ENCODE assay signal across 14 mouse cellular contexts in genomic region chr11:108621434-108621901, GRCm38 (mm10).
DNase-seq lines count a peak whose midpoint lies in the region; ATAC-seq and TF ChIP-seq lines count a peak whose summit lies in the region.
"Had no signal": no experiment of that assay in that cellular context is flagged by ENCODE, and none has a peak within 500 bp of the region (broad histone marks: within the 10 kb centered on the region; RNA-seq: fewer than 3 reads in every experiment).

No protein-coding gene starts in this region.

- no peak for TF ChIP-seq CTCF in hindbrain, postnatal 0 days (IDR thresholded peaks at IDR 0.05; ENCODE audit: low read depth)

- DNase-seq in embryonic facial prominence, embryonic 10.5 days (ENCODE audit: low spot score), result no peak
- DNase-seq in hindbrain, postnatal 0 days (ENCODE audit: low spot score), result peak; percentile 6
- peak; percentile 77 for DNase-seq in midbrain, embryonic 14.5 days
- DNase-seq in cerebellum, postnatal 4 days (ENCODE audit: low spot score in 2 of 2), result no peak
- DNase-seq in B cell, adult 2 months, result no peak
- no peak for DNase-seq in urinary bladder, postnatal 36 days (ENCODE audit: low spot score in 2 of 2)
- DNase-seq: adrenal gland, postnatal 25 days; lung, postnatal 14 days; spleen, adult 18-20 months had no signal

- peaks cover 12% of the 10 kb centered on the region for H3K4me1 ChIP-seq in embryonic facial prominence, embryonic 13.5 days
- peaks cover 11% of the 10 kb centered on the region for H3K4me1 ChIP-seq in embryonic facial prominence, embryonic 10.5 days
- peaks cover 8% of the 10 kb centered on the region for H3K4me1 ChIP-seq in embryonic facial prominence, embryonic 15.5 days
- H3K4me1 ChIP-seq in hindbrain, postnatal 0 days (ENCODE audit: insufficient read depth, low read length), result no peaks in the 10 kb centered on the region
- peaks cover 11% of the 10 kb centered on the region for H3K4me1 ChIP-seq in midbrain, embryonic 14.5 days (ENCODE audit: control insufficient read depth, insufficient read depth, low read length)

- WGBS in embryonic facial prominence, embryonic 13.5 days, result 45% methylated on average over 9 of the region's 9 CpGs
- WGBS in embryonic facial prominence, embryonic 10.5 days, result 81% methylated on average over 9 of the region's 9 CpGs
- 36% methylated on average over 9 of the region's 9 CpGs for WGBS in embryonic facial prominence, embryonic 15.5 days
- 49% methylated on average over 9 of the region's 9 CpGs for WGBS in hindbrain, postnatal 0 days
- WGBS in midbrain, embryonic 14.5 days, result 19% methylated on average over 9 of the region's 9 CpGs

- H3K4me2 ChIP-seq in embryonic facial prominence, embryonic 13.5 days, result peak overlapping the region; percentile 12; the same call in 1 of the 2 replicates
- 0 out of 2 replicates have a peak overlapping the region, but pooled peaks have one; percentile 19 for H3K4me2 ChIP-seq in embryonic facial prominence, embryonic 15.5 days (replicated peaks)
- no peak overlapping the region for H3K4me2 ChIP-seq in hindbrain, postnatal 0 days (ENCODE audit: low read depth, low read length)
- peak overlapping the region; percentile 18 for H3K4me2 ChIP-seq in midbrain, embryonic 14.5 days (ENCODE audit: low read length)
- H3K4me2 ChIP-seq: heart, embryonic 15.5 days; liver, embryonic 11.5 days had no signal

- H3K27me3 ChIP-seq in embryonic facial prominence, embryonic 13.5 days, result no peaks in the 10 kb centered on the region
- no peaks in the 10 kb centered on the region for H3K27me3 ChIP-seq in embryonic facial prominence, embryonic 10.5 days (replicated peaks; ENCODE audit: low read depth, poor library complexity, severe bottlenecking)
- H3K27me3 ChIP-seq in embryonic facial prominence, embryonic 15.5 days, result no peaks in the 10 kb centered on the region
- no peaks in the 10 kb centered on the region for H3K27me3 ChIP-seq in hindbrain, postnatal 0 days (ENCODE audit: insufficient read depth, low read length)
- no peaks in the 10 kb centered on the region for H3K27me3 ChIP-seq in midbrain, embryonic 14.5 days (ENCODE audit: control insufficient read depth, insufficient read depth, low read length)
- H3K27me3 ChIP-seq: heart, embryonic 15.5 days had no signal

- H3K4me3 ChIP-seq in embryonic facial prominence, embryonic 13.5 days, result no peak overlapping the region
- H3K4me3 ChIP-seq in embryonic facial prominence, embryonic 10.5 days, result no peak overlapping the region
- H3K4me3 ChIP-seq in embryonic facial prominence, embryonic 15.5 days (replicated peaks), result no peak overlapping the region; the same call in 1 of the 2 replicates
- no peak overlapping the region for H3K4me3 ChIP-seq in hindbrain, postnatal 0 days (ENCODE audit: low read length)
- no peak overlapping the region for H3K4me3 ChIP-seq in midbrain, embryonic 14.5 days (replicated peaks; ENCODE audit: low read depth, low read length)
- H3K4me3 ChIP-seq: heart, embryonic 15.5 days had no signal

- no peak for ATAC-seq in embryonic facial prominence, embryonic 13.5 days (ENCODE audit: insufficient number of reproducible peaks, insufficient read depth, low FRiP score, low TSS enrichment, low read depth)
- ATAC-seq in embryonic facial prominence, embryonic 15.5 days (ENCODE audit: insufficient number of reproducible peaks, low FRiP score, low TSS enrichment, low read depth), result no peak
- no peak for ATAC-seq in hindbrain, postnatal 0 days
- ATAC-seq in midbrain, embryonic 14.5 days (ENCODE audit: low FRiP score, low TSS enrichment), result peak; percentile 63; the same call in 1 of the 2 replicates

- H3K27ac ChIP-seq in embryonic facial prominence, embryonic 13.5 days, result no peak overlapping the region
- no peak overlapping the region for H3K27ac ChIP-seq in embryonic facial prominence, embryonic 10.5 days (replicated peaks)
- peak overlapping the region; percentile 60; the same call in 1 of the 2 replicates for H3K27ac ChIP-seq in embryonic facial prominence, embryonic 15.5 days (replicated peaks)
- no peak overlapping the region for H3K27ac ChIP-seq in hindbrain, postnatal 0 days
- H3K27ac ChIP-seq in midbrain, embryonic 14.5 days (replicated peaks; ENCODE audit: low read depth, low read length), result peak overlapping the region; percentile 58
- H3K27ac ChIP-seq: heart, embryonic 15.5 days; stomach, postnatal 0 days had no signal

- H3K9me3 ChIP-seq in embryonic facial prominence, embryonic 13.5 days, result no peaks in the 10 kb centered on the region
- 0 out of 2 replicates have a peak, but pooled peaks cover 7% of the 10 kb centered on the region for H3K9me3 ChIP-seq in embryonic facial prominence, embryonic 10.5 days
- no peaks in the 10 kb centered on the region for H3K9me3 ChIP-seq in embryonic facial prominence, embryonic 15.5 days (replicated peaks)
- no peaks in the 10 kb centered on the region for H3K9me3 ChIP-seq in hindbrain, postnatal 0 days (ENCODE audit: low read length)
- 0 out of 2 replicates have a peak, but pooled peaks cover 3% of the 10 kb centered on the region for H3K9me3 ChIP-seq in midbrain, embryonic 14.5 days (ENCODE audit: control insufficient read depth, low read length)
- H3K9me3 ChIP-seq: heart, embryonic 15.5 days had no signal

- no peaks in the 10 kb centered on the region for H3K36me3 ChIP-seq in embryonic facial prominence, embryonic 13.5 days
- H3K36me3 ChIP-seq in embryonic facial prominence, embryonic 10.5 days (replicated peaks), result no peaks in the 10 kb centered on the region
- H3K36me3 ChIP-seq in embryonic facial prominence, embryonic 15.5 days, result no peaks in the 10 kb centered on the region
- no peaks in the 10 kb centered on the region for H3K36me3 ChIP-seq in hindbrain, postnatal 0 days (ENCODE audit: insufficient read depth, low read length)
- H3K36me3 ChIP-seq in midbrain, embryonic 14.5 days (ENCODE audit: control insufficient read depth, insufficient read depth, low read length), result no peaks in the 10 kb centered on the region
- H3K36me3 ChIP-seq: heart, embryonic 15.5 days had no signal

- no peak overlapping the region for H3K9ac ChIP-seq in embryonic facial prominence, embryonic 13.5 days
- no peak overlapping the region for H3K9ac ChIP-seq in embryonic facial prominence, embryonic 15.5 days
- H3K9ac ChIP-seq in hindbrain, postnatal 0 days (replicated peaks; ENCODE audit: low read length), result no peak overlapping the region
- no peak overlapping the region for H3K9ac ChIP-seq in midbrain, embryonic 14.5 days (replicated peaks; ENCODE audit: low read length)
- H3K9ac ChIP-seq: heart, embryonic 15.5 days had no signal

Comparison
In these comparisons a context has a peak if more than half of its experiments do, and no peak if none do; other contexts are left out.
1. H3K27ac ChIP-seq: peak in embryonic facial prominence, embryonic 15.5 days (single experiment) and midbrain, embryonic 14.5 days (single experiment); none in embryonic facial prominence, embryonic 13.5 days (single experiment), embryonic facial prominence, embryonic 10.5 days (single experiment) and hindbrain, postnatal 0 days (single experiment).
2. DNase-seq: peak in hindbrain, postnatal 0 days (single experiment) and midbrain, embryonic 14.5 days (single experiment); none in embryonic facial prominence, embryonic 10.5 days (single experiment), cerebellum, postnatal 4 days (0 of 2), B cell, adult 2 months (0 of 2) and urinary bladder, postnatal 36 days (0 of 2).